Mouse (Mus musculus) liver, adult (tissue): ENCODE measurements around the gene Nrip3.

ENCODE experiments used
- GATA4 ChIP-seq: IDR thresholded peaks from 2 replicates; pipeline ENCODE4 v1.6.1; 2014; ENCODE audit warnings: mild to moderate bottlenecking, low read length; ENCODE audit not compliant: insufficient replicate concordance

Nrip3 gene

DNA sequence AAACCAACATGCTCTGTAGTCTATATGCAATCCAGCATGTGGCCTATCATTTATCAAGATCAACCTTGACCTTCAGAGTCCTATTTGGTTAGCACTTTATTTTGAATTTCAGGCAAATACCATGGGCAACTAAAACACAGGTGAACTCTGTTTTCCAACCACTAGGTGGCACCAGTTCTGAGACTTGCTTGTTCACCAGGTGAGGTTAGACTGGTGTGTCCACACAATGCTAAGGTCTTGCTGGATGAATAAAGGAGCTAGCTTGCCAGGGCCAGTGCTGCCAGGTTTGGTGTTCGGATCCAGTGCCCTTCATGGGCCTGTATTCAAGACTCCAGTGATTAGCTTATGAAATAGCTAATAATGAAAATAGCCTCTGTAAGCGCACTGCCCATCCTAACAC, 10.9 kb upstream of the Nrip3 start:
- TF ChIP-seq GATA4, result no peak

DNA sequence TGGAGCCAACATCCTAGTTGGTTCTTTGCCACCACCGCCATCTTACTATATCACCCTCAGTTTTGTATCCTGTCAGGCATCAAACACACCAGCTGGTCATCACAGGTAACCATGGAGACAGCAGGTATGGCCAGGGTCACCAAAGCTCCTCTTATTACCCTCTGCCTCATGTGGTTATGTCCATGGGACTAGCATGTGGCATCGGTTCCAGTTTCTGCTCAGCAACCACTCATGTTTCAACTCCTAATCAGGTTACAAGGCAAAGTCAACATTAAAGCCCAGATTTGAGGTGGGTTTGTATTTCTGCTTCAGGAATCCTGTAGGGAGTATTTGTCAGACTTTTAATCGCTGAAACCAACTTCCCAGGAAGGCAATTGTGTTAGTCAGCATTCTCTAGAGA, 9.0 kb upstream of the Nrip3 start:
- no peak for TF ChIP-seq GATA4

DNA sequence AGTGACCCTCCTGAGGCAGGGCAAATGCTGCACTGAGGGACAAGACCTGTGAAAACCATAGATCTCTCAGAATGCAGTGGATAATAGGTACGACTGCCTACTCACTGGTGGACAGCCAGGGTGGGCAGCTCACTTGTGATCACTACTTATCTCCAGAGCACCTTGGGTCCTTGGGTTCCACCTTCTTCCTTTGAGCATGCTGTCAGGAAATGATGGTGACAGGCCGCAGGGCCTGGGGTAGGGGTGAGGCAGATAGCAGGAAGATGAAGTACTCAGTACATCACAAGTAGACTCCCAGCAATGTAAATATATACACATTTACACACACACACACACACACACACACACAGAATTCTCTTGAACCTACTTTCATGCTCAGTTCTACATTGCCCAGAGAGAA, 6.0 kb upstream of the Nrip3 start:
- TF ChIP-seq GATA4, result no peak

DNA sequence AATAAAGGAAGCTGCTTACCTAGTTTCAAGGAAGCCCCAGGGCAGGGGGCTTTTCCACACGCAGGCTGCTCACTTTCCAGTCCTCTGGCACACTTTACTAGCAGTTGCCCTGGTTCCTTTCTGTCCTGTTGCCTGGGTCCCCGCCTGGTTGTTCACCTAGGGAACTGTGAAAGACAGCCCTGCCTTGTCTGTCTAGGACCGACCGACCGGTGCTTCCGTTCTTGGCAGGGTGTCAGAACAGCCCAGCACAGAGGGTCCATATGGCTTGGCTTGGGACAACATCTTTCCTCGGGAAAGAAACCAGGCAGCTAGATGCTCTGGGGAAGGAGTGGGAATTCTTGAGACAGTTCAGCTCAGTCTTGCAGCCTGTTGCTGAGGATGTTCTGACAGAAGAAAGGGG, 1.5 kb upstream of the Nrip3 start:
- no peak for TF ChIP-seq GATA4

DNA sequence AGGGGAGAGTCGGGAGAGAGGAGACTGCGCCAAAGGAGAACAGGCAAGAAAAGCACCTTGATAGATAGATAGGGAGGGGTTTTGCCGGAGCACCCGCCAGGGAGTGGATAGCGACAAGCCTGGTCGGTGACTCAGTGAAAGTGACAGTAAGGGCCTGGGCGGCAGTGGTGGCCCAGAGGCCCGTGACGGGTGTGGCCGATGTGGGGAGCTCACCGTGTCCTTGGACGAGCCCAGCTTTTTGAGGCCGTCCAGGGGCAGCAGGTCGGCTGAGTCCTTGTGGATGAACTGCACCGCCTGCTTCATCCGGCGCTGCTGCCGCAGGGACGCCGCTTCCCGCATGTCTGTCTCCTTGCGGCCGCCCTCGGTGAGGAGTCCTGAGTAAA, 747 bp downstream of the Nrip3 start:
- no peak for TF ChIP-seq GATA4

DNA sequence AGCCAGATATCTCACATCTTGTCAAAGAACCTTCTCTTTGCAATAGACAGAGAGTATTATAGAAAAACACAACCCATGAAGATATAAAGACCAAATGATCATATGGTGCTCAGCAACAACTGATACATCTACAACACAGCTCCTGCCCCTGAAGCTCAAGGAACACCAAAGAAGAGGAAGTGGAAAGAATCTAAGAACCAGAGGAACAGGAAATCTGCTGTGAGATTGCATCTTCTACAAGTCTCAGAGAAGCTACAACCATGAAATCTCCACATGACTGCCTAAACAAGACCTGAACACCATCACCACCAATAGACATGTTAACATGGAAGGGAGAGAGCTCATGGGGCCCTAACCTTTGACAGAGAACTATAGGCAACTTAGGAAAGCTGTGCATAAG, 9.6 kb downstream of the Nrip3 start:
- TF ChIP-seq GATA4, result no peak

DNA sequence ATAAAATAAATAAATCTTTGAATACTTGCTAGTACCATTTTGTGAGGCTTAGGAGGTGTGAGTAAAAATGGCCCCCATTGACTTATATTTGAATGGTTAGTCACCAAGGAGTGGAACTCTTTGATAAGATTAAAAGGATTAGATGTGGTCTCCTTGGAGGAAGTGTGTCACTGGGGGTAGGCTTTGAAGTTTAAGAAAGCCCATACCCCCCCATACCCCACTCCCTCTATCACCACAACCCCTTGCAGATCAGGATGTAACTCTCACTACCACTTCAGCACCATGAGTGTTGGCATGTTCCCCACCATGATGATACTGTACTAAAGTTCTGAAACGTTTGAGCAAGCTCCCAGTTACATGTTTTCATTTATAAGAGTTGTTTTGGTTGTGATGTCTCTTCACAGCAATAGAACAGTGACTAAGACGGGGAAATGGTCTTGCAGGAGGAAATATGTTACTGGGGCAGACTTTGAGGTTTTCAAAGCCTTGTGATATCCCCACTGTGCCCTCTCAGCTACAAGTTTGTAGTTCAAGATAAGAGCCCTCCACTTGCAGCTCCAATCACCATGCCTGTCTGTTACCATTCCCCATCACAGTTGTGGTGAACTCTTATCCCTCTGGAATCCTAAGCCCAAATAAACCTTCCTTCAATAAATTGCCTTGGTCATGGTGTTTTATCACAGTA, 13.0 kb downstream of the Nrip3 start:
- no peak for TF ChIP-seq GATA4

DNA sequence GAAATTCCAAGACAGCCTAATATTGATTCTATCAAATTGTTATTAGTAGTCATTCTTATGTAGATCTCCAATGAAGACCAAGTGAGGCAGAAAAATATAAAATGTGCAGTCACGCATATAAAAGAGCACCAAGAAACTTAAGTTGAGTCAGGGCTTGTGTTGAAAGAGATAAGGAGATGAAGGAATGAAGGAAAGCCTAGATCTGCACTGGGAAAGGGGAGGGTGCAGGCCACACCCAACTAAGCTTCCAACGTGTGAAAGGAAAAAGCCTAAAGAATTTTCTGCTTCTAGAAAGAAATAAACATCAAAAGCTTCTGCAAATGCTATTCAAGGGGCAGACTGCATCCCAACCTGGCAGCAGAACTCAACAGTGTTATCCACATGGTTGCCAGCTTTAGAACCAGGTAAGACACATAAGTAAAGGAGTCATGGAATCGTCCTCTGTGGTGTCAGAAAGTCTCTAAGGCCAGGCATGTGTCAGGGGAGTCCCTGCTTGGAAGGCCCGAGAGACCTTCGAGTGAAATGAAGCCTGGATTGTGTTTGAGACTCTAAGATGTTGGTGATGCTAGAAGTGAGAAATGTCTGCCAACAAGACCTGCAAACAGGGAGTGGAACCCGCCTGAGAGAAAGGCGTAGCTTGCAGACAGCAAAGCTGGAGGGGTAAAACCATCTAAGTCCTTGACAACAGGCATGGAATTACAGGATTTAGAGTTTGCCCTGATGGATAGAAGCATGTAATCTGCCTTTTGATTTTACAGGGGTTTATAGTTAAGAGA, 14.1 kb downstream of the Nrip3 start:
- TF ChIP-seq GATA4, result no peak

DNA sequence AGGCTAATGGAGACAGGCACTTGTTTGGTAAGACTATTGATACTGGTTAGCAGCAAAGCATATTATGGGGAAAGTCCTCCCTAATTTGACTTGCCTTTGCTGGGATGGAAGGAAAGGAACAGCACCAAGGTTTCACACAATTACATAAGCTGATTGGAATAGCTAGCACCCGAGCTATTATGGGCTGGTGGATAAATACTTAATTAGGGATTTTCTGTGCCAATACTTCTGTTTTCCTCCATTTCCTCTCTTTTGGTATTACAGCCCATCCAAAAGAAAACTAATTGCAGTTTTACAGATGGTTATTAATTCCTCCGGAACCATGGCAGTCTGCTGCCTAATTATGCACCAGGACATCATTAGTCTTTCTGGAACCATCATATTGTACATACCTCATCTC, 17.8 kb downstream of the Nrip3 start:
- TF ChIP-seq GATA4, result no peak

DNA sequence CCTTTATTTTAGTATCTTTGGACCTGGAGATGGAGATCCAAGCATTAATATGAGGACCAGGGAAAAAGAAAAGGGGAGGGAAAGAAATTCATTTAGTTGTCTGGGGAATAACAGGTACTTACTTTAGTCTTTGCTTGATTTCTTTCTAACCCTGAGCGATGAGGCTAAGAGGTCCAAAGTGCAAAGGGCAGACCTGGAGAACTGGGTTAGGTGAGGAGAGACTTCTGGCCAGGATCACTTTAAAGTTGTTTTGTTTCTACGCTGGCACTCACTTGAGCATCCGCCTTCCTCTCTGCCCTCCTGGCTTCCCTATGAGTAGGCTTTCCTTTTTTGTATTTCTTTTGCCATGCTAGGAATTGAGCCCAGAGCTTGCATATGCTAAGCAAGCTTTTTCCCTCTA, 25.5 kb downstream of the Nrip3 start:
- no peak for TF ChIP-seq GATA4

DNA sequence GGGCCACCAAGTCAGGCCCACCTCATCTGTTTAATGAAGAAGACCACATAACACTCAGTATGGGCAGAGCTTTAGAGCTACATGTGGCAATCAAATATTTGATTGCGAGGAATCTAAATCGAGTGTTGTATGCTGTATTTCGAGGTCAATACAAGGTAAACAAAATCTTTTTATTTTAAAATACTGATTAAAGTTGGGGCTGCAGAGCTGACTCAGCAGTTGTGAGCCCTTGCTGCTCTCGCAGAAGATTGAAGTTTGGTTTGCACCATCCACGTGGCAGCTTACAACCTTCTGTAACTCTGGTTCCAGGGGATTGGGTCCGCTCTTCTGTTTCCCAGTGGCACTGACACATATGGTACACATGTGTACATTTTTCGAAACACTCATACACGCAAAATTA, 27.8 kb downstream of the Nrip3 start:
- no peak for TF ChIP-seq GATA4

DNA sequence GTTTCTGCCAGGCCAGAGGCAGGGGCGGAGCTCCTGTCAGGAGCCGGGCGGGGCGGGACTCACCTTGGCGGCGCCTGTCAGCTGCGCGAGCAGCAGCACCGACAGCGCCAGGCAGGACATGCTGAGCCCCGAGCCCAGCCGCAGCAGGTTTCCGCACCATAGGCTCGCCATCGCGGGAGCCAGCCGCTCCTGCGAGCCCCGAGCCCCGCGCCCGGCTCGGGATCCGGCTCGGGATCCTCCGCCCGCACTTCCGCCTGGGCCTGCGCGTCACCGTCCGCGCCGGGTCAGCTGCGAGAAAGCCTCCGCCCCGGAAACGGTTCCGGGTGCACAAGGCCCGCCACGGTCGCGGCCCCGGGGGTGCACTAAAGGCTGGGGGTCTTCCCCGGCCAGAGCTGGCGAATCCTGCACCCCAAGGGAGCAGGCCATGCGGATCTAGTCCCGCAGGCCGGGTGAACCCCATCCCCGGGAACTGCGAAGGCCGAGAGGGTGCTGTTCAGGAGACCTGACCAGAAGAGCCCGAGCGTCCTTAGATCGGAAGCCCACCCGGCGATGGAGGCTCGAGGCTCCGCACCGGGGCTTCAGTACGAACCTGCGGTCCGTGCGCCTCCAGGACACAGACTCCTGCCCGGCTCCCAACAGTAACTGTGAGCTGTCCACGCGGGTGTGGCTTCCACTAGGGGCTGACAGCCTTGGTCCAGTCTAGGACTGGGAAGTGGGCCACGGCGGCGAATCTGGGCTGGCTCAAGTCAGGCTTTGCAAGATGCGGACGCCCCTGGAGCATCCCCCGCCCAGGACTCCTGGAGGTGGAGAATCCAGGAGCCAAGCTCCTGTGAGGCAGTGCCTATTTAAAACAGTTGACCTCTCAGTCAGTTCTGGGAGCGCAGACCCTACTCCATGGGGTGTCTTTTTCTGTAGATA, 29.6 kb downstream of the Nrip3 start, which contains the start of gene Tmem9b:
TSS of gene Tmem9b (minus strand) at position 868 of the 918 bp plus-strand sequence.
- TF ChIP-seq GATA4, result no peak

DNA sequence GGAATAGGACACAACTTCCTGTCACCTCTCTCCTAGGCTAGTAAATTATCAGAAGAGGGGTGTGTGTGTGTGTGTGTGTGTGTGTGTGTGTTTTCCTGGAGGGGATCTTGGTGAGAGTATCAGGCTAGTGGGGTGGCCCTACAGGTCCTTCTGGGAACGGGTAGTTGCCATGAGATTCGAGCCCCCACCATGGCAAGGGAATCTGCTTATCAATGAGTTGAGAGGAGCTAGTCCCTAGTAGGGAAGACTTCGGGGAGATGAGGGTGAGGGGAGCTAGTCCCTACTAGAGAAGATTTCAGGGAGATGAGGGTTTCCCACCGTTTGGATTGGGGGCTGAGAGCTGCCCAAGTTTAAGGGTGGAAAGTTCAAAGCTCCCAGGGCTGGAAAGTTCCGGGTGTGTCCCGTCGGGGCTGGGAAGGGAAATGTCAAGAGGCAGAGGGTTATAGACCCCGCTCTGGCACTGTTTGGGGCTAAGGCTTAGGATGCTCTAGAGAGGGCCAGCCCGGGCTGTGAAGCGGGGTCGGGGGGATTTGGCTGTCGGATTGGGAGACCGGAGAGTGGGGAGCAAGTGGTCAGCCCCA, 30.3 kb downstream of the Nrip3 start:
- TF ChIP-seq GATA4, result no peak

DNA sequence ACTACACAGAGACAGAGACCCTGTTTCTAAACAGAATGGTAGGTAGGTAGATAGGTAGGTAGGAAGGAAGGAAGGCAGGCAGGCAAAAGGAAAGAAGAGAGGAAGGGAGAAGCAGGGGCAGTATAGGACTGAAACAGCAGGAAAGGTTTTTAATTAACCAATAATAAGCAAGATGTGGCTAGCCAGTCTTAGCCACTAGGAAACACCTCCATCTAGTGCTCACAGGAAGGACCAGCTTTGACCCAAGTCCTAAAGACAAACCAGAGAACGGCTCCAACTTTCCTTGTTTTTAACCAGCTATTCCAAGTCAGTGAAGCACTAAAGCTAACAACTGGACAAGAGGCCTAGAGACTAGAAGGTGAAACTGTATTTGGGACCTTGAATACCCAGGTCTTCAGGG, 34.1 kb downstream of the Nrip3 start:
- no peak for TF ChIP-seq GATA4

DNA sequence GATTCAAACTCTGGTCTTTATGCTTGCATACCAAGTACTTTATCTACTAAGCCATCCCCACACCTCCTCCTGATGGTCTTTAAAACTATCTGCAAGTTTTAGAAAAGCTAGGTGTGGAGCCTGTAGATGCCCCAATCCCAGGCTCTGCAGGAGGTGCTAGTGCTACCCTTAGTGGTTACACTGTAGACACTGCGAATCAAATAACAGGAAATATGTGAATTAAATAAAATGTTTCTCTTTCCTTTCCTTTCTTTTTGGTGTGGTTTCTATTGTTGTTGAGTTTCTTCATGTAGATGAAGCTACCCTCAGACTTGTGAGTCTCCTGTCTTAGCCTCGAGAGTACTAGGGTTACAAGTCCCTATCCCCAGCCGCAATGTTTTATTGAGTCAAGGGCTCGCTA, 40.1 kb downstream of the Nrip3 start:
- TF ChIP-seq GATA4, result no peak
